Mouse (Mus musculus) lung, adult 2 months (tissue): Measurements from ENCODE around the gene Pi16. TPM values are rescaled to one million over a fixed set of nuclear protein-coding genes. Genes with fewer than 3 reads are reported as not detected.
A peak's percentile ranks its signal among the peaks of the same experiment; 100 is the strongest.

Experiments used
- DNase-seq: peaks from one replicate; pipeline ENCODE4 v3.0.0; 2022
- H3K4me1 ChIP-seq: fragments of 200-500 bp; 2 replicates; pipeline ENCODE4 v1.6.1; 2011; ENCODE audit warnings: low read length; ENCODE audit not compliant: control insufficient read depth, insufficient read depth
- H3K4me3 ChIP-seq: fragments of 200-500 bp; replicated peaks from 2 replicates; pipeline ENCODE3; 2011; ENCODE audit warnings: low read depth, mild to moderate bottlenecking, control low read depth, low read length; ENCODE audit errors: extremely low read depth
- CTCF ChIP-seq: fragments of 200-500 bp; IDR thresholded peaks from 2 replicates; pipeline ENCODE4 v1.5.1; 2011; ENCODE audit warnings: mild to moderate bottlenecking, low read length, control low read depth; ENCODE audit not compliant: insufficient read depth
- POLR2A ChIP-seq: fragments of 200-500 bp; IDR thresholded peaks from 2 replicates; pipeline ENCODE4 v1.6.1; 2011; ENCODE audit warnings: low read depth, mild to moderate bottlenecking, control low read depth, low read length, borderline replicate concordance; ENCODE audit errors: extremely low read depth
- WGBS: fragments of 180-500 bp; shearing (Covaris S2); methylation state at CpG from one replicate; pipeline ENCODE4 v1.1.7; 2018; 5-methylcytosine and 5-hydroxymethylcytosine counted together
- polyA plus RNA-seq: library from polyadenylated mRNA; depleted of rRNA; stranded (reverse); fragments of >200 nt; gene quantifications from 2 replicates; pipeline ENCODE4 v1.2.3, GENCODE M21; 2012; rRNA removed

Pi16 gene
- polyA plus RNA-seq, 1 experiment: 46.8 TPM

GRCm38 (mm10) chr17:29368726-29369125 lies 51.2 kb downstream of the Pi16 start:
- TF ChIP-seq POLR2A: no peak
- no peak for TF ChIP-seq CTCF
- Histone ChIP-seq H3K4me1 (no peaks in the 10 kb centered on the region), H3K4me3 (no peak overlapping the region)
- DNase-seq: no peak
- WGBS: 44% methylated on average over 7 of the region's 7 CpGs

DNA sequence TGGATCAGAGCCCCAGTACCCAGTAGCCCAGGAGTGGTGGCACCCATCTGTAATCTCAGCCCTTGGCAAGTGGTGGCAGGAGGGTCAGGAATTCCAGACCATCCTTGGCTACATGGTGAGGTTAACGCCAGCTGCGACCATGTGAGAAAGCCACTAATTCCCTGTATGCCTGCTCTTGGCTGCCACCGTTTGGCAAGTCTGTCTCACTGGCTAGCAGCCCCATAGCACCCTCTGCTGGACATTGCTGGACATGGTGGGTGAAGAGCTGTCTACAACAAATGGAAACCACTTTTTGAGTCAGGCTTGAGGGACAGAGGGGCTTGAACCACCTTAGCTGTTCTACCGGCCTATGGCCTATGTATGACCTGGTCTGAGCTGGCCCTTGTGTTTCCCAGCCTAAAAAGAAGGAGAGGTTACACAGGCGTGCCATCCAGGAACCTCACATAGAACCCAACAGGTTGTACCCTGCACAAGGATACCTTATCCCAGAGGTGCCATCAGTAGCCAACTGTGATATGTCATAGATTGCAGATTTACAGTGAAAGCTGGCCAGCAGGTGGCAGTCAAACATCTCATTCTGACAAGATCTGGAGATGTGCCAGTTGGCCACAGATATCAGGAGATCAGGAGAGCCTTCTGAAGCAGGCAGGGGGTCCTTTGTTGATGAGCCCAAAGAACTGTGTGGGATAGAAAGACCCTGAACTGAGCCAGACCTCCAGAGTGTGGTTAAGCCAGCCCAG lies 53.7 kb downstream of the Pi16 start:
- DNase-seq: peak; percentile 89
- TF ChIP-seq POLR2A (peak; percentile 7; the same call in 1 of the 2 replicates), CTCF (peak; percentile 100)
- H3K4me1 ChIP-seq: no peaks in the 10 kb centered on the region
- 7% methylated on average over 5 of the region's 5 CpGs for WGBS
- H3K4me3 ChIP-seq: no peak overlapping the region

DNA sequence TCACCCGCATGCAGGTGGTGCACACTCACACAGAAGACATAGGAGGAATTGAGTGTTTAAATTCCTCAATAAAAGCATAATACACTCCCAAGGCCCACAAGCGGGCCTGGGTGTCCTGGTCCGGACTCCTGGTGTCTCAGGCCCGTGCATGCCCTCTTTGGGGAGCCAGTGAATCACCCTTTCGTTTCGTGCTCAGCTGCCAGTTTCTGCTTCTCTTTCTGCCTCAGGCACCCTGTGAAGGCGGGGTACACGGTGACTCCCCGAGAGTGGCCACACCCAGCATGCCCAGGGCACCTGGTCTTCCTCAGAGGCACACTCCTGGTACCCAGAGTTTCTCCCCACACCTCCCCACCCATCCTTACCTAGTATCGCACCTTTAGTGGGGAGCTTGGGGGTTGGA lies 58.4 kb downstream of the Pi16 start:
- DNase-seq: no peak
- 75% methylated on average over 10 of the region's 10 CpGs for WGBS
- TF ChIP-seq POLR2A (no peak), CTCF (no peak)
- no peaks in the 10 kb centered on the region for H3K4me1 ChIP-seq
- no peak overlapping the region for H3K4me3 ChIP-seq

DNA sequence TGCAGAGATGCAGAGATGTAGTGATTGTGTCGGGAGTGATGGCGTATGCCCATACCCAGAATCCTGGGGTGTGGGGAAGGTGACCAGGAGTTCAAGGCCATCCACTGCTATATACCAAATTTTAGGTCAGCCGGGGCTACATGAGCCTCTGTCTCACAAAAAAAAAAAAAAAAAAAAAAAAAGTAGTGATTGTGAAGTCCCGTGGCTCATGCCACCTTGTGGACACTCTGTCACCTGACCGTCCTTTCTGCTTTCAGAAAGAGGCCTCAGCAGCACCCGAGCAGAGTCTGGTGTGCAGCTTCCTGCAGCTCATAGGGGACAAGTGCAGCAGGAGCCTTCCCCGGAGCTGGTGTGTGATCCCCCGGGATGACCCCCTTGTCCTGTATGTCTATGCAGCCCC lies 60.6 kb downstream of the Pi16 start:
- DNase-seq: no peak
- 61% methylated on average over 8 of the region's 8 CpGs for WGBS
- TF ChIP-seq CTCF (no peak), POLR2A (no peak)
- Histone ChIP-seq H3K4me1 (no peaks in the 10 kb centered on the region), H3K4me3 (no peak overlapping the region)

Other genes starting within 250 kb of the Pi16 start
- gene Cdkn1a, start 226.7 kb upstream of the Pi16 start, polyA plus RNA-seq: 70.3 and 91.5 TPM in 2 replicates
- gene Rab44, start 203.5 kb upstream of the Pi16 start, polyA plus RNA-seq: 13.0 and 15.7 TPM in 2 replicates
- 13.6 and 15.7 TPM in 2 replicates for gene Cpne5, start 79.5 kb upstream of the Pi16 start, polyA plus RNA-seq
- 18.7 and 20.7 TPM in 2 replicates for gene Ppil1, start 53.5 kb upstream of the Pi16 start, polyA plus RNA-seq
- gene BC004004, start 48.9 kb upstream of the Pi16 start, polyA plus RNA-seq: 56.5 and 70.8 TPM in 2 replicates
- gene Mtch1, start 30.3 kb downstream of the Pi16 start, polyA plus RNA-seq: 413 and 456 TPM in 2 replicates
- gene Fgd2, start 43.2 kb downstream of the Pi16 start, polyA plus RNA-seq: 44.3 and 53.7 TPM in 2 replicates
- 35.8 and 48.0 TPM in 2 replicates for gene Pim1, start 173.1 kb downstream of the Pi16 start, polyA plus RNA-seq
- not detected in 2 replicates for gene Gm17657, start 232.0 kb downstream of the Pi16 start, polyA plus RNA-seq
- 16.5 and 17.7 TPM in 2 replicates for gene Tbc1d22b, start 232.1 kb downstream of the Pi16 start, polyA plus RNA-seq
- 0.28 TPM in 1 of 2 replicates, not detected in the other for gene Tmem217, start 234.7 kb downstream of the Pi16 start, polyA plus RNA-seq